Mouse (Mus musculus): ENCODE results near the gene Borcs5. TPM values are rescaled to one million over a fixed set of nuclear protein-coding genes. Genes with fewer than 3 reads are reported as not detected.

The Borcs5 gene
- polyA plus RNA-seq, 1 experiment from 2014 or later: 15.4 TPM

DNA sequence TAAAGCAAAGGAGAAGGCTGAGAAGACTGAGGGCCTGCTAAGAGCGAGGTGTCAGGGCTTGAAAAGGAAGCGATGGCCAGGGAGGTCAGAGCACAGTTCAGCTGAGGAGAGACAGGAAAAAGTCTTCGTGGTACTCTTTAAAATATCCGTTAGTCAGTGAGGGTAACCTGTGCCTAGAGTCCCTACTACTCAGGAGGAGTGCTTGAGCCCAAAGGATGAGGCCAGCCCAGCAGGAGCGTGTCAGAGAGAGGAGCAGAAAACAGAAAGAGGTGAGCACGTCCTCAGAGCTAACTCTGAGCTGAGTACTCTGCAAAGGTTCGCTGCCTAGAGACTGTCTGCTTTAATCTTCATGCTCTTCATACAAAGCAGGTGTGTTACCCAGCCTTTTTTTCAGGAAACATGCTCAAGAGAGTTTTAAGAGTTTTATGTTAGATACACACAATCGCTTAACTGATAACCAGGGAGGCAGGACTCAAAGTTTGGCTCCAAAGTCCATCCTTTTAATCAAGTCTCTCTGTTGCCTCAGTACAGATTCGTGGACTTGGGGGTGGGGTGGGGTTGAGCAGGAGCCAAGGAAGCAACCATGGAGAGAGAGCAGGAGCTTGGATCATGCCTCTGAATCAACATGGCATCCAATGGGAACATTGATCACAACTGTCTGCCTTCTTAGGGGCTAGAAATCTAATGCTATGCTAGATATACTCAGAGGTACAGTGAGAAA is 84.7 kb downstream of the Borcs5 start:
- Histone ChIP-seq H3K36me3 (no peaks in the 10 kb centered on the region), H3K9ac (no peak overlapping the region), H3K27ac (peak overlapping the region; percentile 80), H3K27me3 (replicated peaks) (no peaks in the 10 kb centered on the region), H3K4me2 (replicated peaks) (peak overlapping the region; percentile 37; the same call in 1 of the 2 replicates), H3K4me3 (replicated peaks) (no peak overlapping the region), H3K4me1 (replicated peaks) (peaks cover 7% of the 10 kb centered on the region; the same call in 1 of the 2 replicates), H3K9me3 (no peaks in the 10 kb centered on the region)
- WGBS: 61% methylated on average over 9 of the region's 9 CpGs
- ATAC-seq: peak; percentile 90

DNA sequence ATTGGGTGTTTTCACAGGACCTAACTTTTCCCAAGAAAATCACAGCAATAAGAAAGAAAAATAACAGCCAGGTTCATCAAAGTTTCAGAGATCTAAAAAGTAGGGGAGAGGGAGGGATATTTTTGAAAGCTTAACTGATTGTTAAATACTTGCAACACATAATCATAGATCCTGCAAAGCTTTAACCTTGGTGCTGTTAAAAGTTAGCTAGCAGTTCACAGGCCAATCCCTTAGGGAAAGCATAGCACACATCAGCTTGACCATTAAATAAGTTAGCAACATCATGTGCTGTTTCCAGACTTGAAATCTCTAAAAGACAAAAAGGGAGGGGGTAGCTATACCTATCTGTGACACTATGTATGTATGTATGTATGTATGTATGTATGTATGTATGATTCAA is 86.1 kb downstream of the Borcs5 start:
- H3K36me3 ChIP-seq: no peaks in the 10 kb centered on the region
- no peak for ATAC-seq

DNA sequence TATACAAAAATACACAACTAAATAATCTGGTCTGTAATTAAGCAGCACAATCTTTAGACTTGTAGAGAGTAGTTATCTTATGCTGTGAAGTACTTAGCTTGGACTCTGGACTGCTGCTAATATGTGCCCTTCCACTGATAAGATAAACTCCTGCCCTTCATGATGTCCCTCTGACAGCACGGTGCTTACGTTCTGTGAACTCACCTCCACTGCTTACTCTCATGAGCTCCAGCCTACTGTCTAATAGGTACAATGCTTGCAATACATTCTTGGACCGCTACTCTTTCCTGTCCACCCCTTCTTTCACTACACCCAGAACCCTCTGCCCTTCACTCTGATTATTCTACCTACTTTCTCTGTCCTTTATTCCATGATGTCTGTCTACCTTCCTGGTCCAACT is 91.7 kb downstream of the Borcs5 start:
- H3K9ac ChIP-seq: no peak overlapping the region
- 0 out of 2 replicates have a peak, but pooled peaks cover 3% of the 10 kb centered on the region for H3K4me1 ChIP-seq (replicated peaks)
- peak overlapping the region; percentile 19; the same call in 1 of the 2 replicates for H3K4me2 ChIP-seq (replicated peaks)
- no peaks in the 10 kb centered on the region for H3K9me3 ChIP-seq
- no peaks in the 10 kb centered on the region for H3K27me3 ChIP-seq (replicated peaks)
- peak overlapping the region; percentile 60; the same call in 1 of the 2 replicates for H3K27ac ChIP-seq
- ATAC-seq: peak; percentile 92
- no peak overlapping the region for H3K4me3 ChIP-seq (replicated peaks)
- 61% methylated on average over 3 of the region's 3 CpGs for whole genome bisulfite sequencing
- H3K36me3 ChIP-seq: no peaks in the 10 kb centered on the region

More for the DNA sequence above, 86.1 kb downstream of the Borcs5 start:
- no peaks in the 10 kb centered on the region for H3K27me3 ChIP-seq (replicated peaks)
- no peak overlapping the region for H3K27ac ChIP-seq
- peaks cover 7% of the 10 kb centered on the region; the same call in 1 of the 2 replicates for H3K4me1 ChIP-seq (replicated peaks)
- no peak overlapping the region for H3K9ac ChIP-seq
- no peak overlapping the region for H3K4me3 ChIP-seq (replicated peaks)
- H3K9me3 ChIP-seq: no peaks in the 10 kb centered on the region
- no peak overlapping the region for H3K4me2 ChIP-seq (replicated peaks)

DNA sequence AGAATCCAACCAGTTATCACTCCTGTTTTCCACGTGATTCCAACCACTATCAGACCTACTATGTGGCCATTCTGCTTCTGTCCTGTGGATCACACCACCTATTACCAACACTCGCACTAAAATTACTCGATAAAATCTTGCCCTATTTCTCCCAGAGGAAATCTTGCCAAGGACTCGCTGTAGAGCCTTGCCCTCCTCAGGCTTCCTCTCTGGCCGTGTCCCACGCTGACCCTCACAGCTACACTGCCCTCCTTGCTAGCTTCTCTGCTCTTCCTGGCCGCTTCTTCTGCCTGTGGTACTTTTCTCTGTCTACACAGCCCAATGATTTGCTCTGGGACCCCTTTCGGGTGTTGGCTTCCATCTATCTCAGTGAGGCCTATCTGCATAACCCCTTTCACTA is 93.5 kb downstream of the Borcs5 start:
- 86% methylated on average over 8 of the region's 8 CpGs for WGBS
- no peak for ATAC-seq

DNA sequence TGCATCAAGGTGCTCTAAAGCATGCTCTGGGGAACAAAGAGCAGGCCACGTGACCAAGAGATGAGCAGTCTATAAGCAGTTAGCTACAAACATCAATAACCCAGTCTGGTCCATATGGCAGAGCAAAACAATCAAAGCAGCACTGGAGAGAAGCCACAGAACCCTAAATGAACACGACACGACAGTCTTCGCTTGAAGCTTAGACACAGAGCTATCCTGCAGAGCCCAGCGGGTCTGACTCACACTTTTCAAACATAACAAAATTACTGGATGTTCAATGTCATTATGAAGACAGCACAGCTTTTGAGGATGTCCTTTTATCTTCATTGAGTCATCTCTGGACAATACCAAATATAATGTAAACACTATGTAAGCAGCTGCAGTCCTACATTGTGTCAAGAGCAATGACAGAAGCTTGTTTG is 94.5 kb downstream of the Borcs5 start:
- Histone ChIP-seq H3K27me3 (replicated peaks) (no peaks in the 10 kb centered on the region), H3K4me3 (replicated peaks) (no peak overlapping the region), H3K9me3 (no peaks in the 10 kb centered on the region), H3K27ac (no peak overlapping the region), H3K36me3 (no peaks in the 10 kb centered on the region; the same call in none of the 2 replicates), H3K9ac (no peak overlapping the region), H3K4me1 (replicated peaks) (0 out of 2 replicates have a peak, but pooled peaks cover 3% of the 10 kb centered on the region), H3K4me2 (replicated peaks) (no peak overlapping the region)
- no peak for ATAC-seq
- WGBS: 42% methylated on average over 5 of the region's 5 CpGs

More for the DNA sequence above, 93.5 kb downstream of the Borcs5 start:
- no peaks in the 10 kb centered on the region; the same call in 1 of the 2 replicates for H3K36me3 ChIP-seq
- H3K9ac ChIP-seq: no peak overlapping the region
- H3K27ac ChIP-seq: no peak overlapping the region
- no peak overlapping the region for H3K4me2 ChIP-seq (replicated peaks)
- H3K4me1 ChIP-seq (replicated peaks): 0 out of 2 replicates have a peak, but pooled peaks cover 3% of the 10 kb centered on the region
- H3K4me3 ChIP-seq (replicated peaks): no peak overlapping the region
- H3K9me3 ChIP-seq: no peaks in the 10 kb centered on the region
- no peaks in the 10 kb centered on the region for H3K27me3 ChIP-seq (replicated peaks)

DNA sequence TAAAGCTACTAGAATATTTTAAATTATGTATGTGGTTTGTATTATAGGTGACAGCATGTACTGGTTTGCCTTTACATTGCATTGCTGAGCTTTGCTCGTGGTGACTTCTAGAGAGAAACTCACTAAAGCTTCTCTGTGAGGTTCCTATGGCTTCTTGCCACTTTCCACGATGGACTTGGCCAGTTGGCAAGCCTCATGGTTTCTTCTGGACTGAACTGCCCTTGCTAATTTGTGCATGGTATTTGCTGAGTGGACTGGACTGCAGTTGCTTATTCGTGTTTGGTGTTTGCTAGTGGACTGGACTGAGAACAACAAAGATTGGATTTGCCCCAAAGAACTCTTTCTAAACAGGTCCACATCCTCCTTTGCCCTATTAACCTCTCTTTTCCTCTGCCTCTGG is 97.5 kb downstream of the Borcs5 start:
- Histone ChIP-seq H3K9me3 (no peaks in the 10 kb centered on the region), H3K4me3 (replicated peaks) (no peak overlapping the region), H3K9ac (no peak overlapping the region), H3K27ac (no peak overlapping the region), H3K36me3 (no peaks in the 10 kb centered on the region; the same call in none of the 2 replicates), H3K27me3 (replicated peaks) (no peaks in the 10 kb centered on the region), H3K4me2 (replicated peaks) (no peak overlapping the region), H3K4me1 (replicated peaks) (no peaks in the 10 kb centered on the region)
- no peak for ATAC-seq
- 83% methylated on average over 3 of the region's 3 CpGs for WGBS

DNA sequence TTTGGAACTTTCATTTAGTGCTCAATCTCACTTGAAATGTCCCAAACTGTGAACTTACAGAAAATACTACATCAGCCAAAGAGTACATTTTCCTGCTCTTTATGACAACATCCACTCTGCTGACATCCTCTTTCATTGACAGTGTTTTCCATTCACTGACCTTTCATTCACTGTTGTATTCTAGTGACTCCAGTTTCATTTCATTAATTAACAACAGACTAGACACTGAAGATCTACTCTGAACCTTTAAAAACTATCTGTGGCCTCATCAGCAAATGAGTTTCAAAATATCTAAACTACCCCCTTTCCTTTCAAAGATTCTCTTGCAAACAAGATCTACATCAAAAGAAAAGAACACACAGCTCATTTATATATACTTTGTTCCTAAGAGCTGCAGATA is 104.3 kb downstream of the Borcs5 start:
- no peaks in the 10 kb centered on the region for H3K27me3 ChIP-seq (replicated peaks)
- no peak for ATAC-seq
- H3K9ac ChIP-seq: no peak overlapping the region
- no peak overlapping the region for H3K27ac ChIP-seq
- no peaks in the 10 kb centered on the region for H3K9me3 ChIP-seq
- no peaks in the 10 kb centered on the region; the same call in 1 of the 2 replicates for H3K36me3 ChIP-seq
- H3K4me1 ChIP-seq (replicated peaks): no peaks in the 10 kb centered on the region
- no peak overlapping the region for H3K4me2 ChIP-seq (replicated peaks)
- H3K4me3 ChIP-seq (replicated peaks): no peak overlapping the region

DNA sequence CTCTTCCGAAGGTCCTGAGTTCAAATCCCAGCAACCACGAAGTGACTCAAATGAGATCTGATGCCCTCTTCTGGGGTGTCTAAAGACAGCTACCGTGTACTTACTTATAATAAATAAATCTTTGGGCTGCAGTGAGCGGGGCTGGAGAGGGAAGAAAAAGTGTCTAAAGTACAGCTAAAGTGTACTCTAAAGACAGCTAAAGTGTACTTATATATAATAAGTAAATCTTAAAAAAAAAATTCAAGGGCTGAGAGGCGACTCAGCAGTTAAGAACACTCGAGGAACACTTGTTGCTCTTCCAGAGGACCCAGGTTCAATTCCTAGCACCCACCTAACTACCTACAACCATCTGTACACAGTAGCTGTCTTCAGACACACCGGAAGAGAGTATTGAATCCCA is 106.6 kb downstream of the Borcs5 start:
- Histone ChIP-seq H3K4me2 (replicated peaks) (no peak overlapping the region), H3K4me3 (replicated peaks) (no peak overlapping the region), H3K27ac (no peak overlapping the region), H3K36me3 (no peaks in the 10 kb centered on the region), H3K9me3 (no peaks in the 10 kb centered on the region), H3K9ac (no peak overlapping the region), H3K27me3 (replicated peaks) (no peaks in the 10 kb centered on the region), H3K4me1 (replicated peaks) (no peaks in the 10 kb centered on the region)
- ATAC-seq: no peak
- 94% methylated on average over 7 of the region's 7 CpGs for WGBS

DNA sequence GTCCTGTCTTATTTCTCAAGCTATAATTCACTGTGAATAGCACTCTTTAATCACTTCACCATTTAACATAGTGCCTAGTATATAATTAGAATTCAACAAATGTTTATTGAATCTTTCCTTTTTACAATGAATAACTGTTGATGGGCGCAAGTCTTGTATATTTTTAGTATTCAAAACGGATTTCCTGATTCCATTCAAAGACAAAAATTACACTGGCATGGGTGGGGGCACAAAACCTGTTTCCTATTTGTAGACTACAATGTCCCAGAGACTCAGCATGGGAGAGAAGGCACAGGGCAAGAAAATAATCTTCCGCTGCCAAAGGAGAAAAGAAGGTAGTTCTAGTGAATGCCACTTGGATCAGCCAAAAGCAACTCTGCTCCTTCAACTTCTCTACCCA is 108.8 kb downstream of the Borcs5 start:
- no peak overlapping the region for H3K9ac ChIP-seq
- H3K27me3 ChIP-seq (replicated peaks): no peaks in the 10 kb centered on the region
- no peaks in the 10 kb centered on the region for H3K4me1 ChIP-seq (replicated peaks)
- no peak overlapping the region for H3K4me2 ChIP-seq (replicated peaks)
- H3K27ac ChIP-seq: no peak overlapping the region
- no peak for ATAC-seq
- H3K36me3 ChIP-seq: no peaks in the 10 kb centered on the region
- 88% methylated on average over 3 of the region's 3 CpGs for WGBS
- no peaks in the 10 kb centered on the region for H3K9me3 ChIP-seq
- no peak overlapping the region for H3K4me3 ChIP-seq (replicated peaks)

DNA sequence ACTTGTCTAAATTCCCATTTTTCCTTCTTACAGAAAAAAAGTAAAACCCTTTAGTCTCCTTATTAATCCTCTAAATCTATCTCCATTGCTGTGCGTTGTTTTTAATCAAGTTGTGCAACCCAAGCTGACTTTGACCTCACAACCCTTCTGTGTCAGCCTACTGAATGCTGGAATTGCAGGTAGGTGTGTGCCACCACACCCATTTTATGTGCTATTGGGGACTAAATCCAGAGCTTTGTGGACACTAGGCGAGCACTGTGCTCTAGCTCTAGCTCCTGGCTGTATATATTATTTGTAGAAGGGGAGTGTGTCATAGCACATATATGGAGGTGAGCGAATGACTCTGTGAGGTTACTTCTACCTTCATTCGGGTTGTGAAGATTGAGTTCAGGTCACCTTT is 111.8 kb downstream of the Borcs5 start:
- Histone ChIP-seq H3K36me3 (peaks cover 7% of the 10 kb centered on the region; the same call in 1 of the 2 replicates), H3K9me3 (no peaks in the 10 kb centered on the region), H3K27me3 (replicated peaks) (no peaks in the 10 kb centered on the region), H3K9ac (no peak overlapping the region), H3K4me3 (replicated peaks) (no peak overlapping the region), H3K27ac (no peak overlapping the region), H3K4me1 (replicated peaks) (no peaks in the 10 kb centered on the region), H3K4me2 (replicated peaks) (no peak overlapping the region)
- WGBS: 72% methylated on average over 4 of the region's 4 CpGs
- ATAC-seq: peak; percentile 91

DNA sequence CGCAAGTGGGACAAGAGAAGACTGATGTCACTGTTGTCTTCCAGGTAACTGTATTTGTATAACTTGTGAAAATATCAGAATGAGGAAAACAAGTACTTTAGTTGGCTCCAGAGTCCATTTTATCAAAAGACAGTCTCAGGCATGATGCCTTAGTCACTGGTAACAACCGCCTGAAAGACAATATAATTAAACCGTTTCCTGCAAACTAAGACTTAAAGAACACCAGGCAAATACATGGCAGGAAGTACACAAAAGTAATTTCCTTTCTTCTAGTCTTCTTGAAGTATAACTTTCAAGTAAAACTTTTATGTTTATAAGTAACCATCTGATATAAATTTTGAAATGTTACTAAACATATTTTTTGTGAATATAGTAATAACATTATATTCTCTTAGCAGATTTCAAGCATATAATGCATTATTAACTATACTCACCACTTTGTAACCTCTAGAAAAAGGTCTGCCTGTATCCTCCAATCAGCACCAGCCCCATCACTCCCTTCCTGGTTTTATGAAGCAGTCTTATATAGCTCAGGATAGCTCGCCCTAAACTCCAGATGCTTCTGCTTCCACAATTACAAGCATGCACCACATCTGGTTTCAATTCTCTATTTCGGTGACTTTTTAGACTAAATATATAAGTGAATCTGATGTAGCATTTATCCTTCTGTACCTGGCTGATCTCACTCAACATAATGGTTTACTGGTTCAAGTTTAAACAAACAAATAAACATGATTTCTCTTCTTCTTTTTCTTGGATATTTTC is 112.8 kb downstream of the Borcs5 start:
- H3K4me2 ChIP-seq (replicated peaks): no peak overlapping the region
- WGBS: 80% methylated on average over 5 of the region's 5 CpGs
- H3K4me1 ChIP-seq (replicated peaks): no peaks in the 10 kb centered on the region
- H3K36me3 ChIP-seq: peaks cover 7% of the 10 kb centered on the region; the same call in 1 of the 2 replicates
- H3K27me3 ChIP-seq (replicated peaks): no peaks in the 10 kb centered on the region
- H3K9ac ChIP-seq: no peak overlapping the region
- no peak overlapping the region for H3K27ac ChIP-seq
- ATAC-seq: no peak
- no peak overlapping the region for H3K4me3 ChIP-seq (replicated peaks)
- no peaks in the 10 kb centered on the region for H3K9me3 ChIP-seq

DNA sequence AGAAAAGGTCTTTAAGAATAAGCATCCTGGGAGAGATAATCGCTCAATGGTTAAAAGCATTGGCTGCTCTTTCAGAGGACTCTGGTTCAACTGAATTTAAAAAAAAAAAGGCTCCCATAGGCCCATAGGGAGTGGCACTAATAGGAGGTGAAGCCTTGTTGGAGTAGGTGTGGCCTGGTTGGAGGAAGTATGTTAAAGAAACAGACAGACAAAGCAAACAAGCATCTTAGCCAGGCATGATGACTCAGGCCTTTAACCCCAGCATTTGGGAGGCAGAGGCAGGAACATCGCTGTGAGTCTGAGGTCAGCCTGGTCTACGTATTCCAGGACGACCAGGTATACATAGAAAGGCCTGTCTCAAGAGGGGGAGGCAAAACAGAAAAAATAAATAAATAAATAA is 114.1 kb downstream of the Borcs5 start:
- ATAC-seq: peak; percentile 57
- H3K9ac ChIP-seq: no peak overlapping the region
- H3K4me1 ChIP-seq (replicated peaks): no peaks in the 10 kb centered on the region
- H3K9me3 ChIP-seq: no peaks in the 10 kb centered on the region
- H3K4me2 ChIP-seq (replicated peaks): no peak overlapping the region
- no peak overlapping the region for H3K4me3 ChIP-seq (replicated peaks)
- 86% methylated on average over 4 of the region's 4 CpGs for WGBS
- H3K27ac ChIP-seq: no peak overlapping the region
- H3K36me3 ChIP-seq: peaks cover 7% of the 10 kb centered on the region; the same call in 1 of the 2 replicates
- no peaks in the 10 kb centered on the region for H3K27me3 ChIP-seq (replicated peaks)
